Mouse (Mus musculus) limb, embryonic 15.5 days (tissue): ENCODE measurements around the gene Bcl6. TPM values are rescaled to one million over a fixed set of nuclear protein-coding genes. Genes with fewer than 3 reads are reported as not detected.

Experiments
- ATAC-seq: fragments of 200-750 bp; cut with Nextera tagmentation; 2 replicates; pipeline ENCODE4 v1.8.0; 2017; ENCODE audit warnings: low read depth, moderate TSS enrichment; ENCODE audit not compliant: insufficient number of reproducible peaks, low FRiP score, low TSS enrichment
- H3K27ac ChIP-seq: fragments of 300-500 bp; sonication (generic); 2 replicates; pipeline ENCODE4 v1.5.1; 2015; ENCODE audit warnings: moderate library complexity, mild to moderate bottlenecking, inconsistent platforms
- H3K27me3 ChIP-seq: fragments of 300-500 bp; sonication (generic); 2 replicates; pipeline ENCODE4 v1.6.1; 2015; ENCODE audit warnings: inconsistent platforms
- H3K36me3 ChIP-seq: fragments of 300-500 bp; sonication (generic); 2 replicates; pipeline ENCODE4 v1.6.1; 2015; ENCODE audit warnings: inconsistent platforms
- H3K4me1 ChIP-seq: fragments of 300-500 bp; sonication (generic); 2 replicates; pipeline ENCODE4 v1.6.1; 2015; ENCODE audit warnings: inconsistent platforms
- H3K4me2 ChIP-seq: fragments of 300-500 bp; sonication (generic); 2 replicates; pipeline ENCODE4 v1.6.1; 2015; ENCODE audit warnings: mild to moderate bottlenecking, inconsistent platforms
- H3K4me3 ChIP-seq: fragments of 300-500 bp; sonication (generic); 2 replicates; pipeline ENCODE4 v1.5.1; 2015; ENCODE audit warnings: mild to moderate bottlenecking, inconsistent platforms
- H3K9ac ChIP-seq: fragments of 300-500 bp; sonication (generic); 2 replicates; pipeline ENCODE4 v1.6.1; 2015; ENCODE audit warnings: inconsistent platforms
- H3K9me3 ChIP-seq: fragments of 300-500 bp; sonication (generic); 2 replicates; pipeline ENCODE4 v1.6.1; 2016; ENCODE audit warnings: inconsistent platforms
- WGBS: fragments of 180-500 bp; shearing (Covaris S2); methylation state at CpG from one replicate; pipeline ENCODE4 v1.1.7; 2015; 5-methylcytosine and 5-hydroxymethylcytosine counted together
- polyA plus RNA-seq: library from polyadenylated mRNA; unstranded; fragments of >200 nt; fragmentation: Nextera tagmentation; extraction: Ambion mirVana; gene quantifications from 2 replicates; pipeline ENCODE4 v1.2.1, GENCODE M21; 2015

The Bcl6 gene
- polyA plus RNA-seq, 1 experiment from 2014 or later = 4.2 TPM

DNA sequence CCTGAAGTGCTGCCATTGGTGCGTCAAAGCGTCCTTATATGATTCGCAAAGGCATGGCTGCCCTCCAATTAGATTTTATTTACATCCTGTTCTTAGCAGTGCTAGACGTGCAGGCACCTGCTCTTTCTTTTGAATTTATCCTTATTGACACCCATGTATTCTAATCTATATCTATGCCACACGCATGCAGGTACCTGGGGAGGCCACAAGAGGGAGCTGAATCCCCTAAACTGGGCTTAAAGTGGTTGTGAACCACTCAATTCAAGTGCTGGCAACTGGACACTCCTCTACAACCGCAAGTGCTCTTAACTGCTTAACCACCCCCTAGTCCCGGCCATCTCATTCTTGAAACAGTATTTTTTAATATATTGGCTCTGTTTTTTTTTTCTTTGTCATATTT, 21.4 kb downstream of the Bcl6 start:
- WGBS = 83% methylated on average over 7 of the region's 7 CpGs

DNA sequence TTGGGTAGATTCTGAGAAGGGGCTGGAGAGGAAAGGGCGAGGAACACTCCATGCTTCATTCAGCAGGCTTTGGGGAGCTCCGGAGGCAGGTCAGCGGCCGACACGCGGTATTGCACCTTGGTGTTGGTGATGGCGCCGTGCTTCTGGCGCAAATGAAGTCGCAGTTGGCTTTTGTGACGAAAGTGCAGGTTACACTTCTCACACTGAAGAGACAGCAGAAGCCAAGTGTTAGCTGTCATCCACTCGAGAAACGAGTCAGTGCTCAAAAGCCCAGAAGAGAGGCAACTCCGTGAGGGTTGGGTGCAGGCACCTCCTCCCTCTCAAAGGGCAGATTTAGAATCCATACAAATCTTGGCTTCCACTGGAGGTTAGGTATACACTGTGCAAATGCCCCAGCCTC, 22.6 kb downstream of the Bcl6 start:
- peaks cover 15% of the 10 kb centered on the region; the same call in 1 of the 2 replicates for H3K4me1 ChIP-seq
- H3K36me3 ChIP-seq = peaks cover 55% of the 10 kb centered on the region
- 90% methylated on average over 14 of the region's 14 CpGs for WGBS
- H3K27ac ChIP-seq = no peak overlapping the region
- no peak overlapping the region for H3K4me3 ChIP-seq
- no peaks in the 10 kb centered on the region for H3K27me3 ChIP-seq
- no peaks in the 10 kb centered on the region for H3K9me3 ChIP-seq
- no peak for ATAC-seq
- H3K9ac ChIP-seq = no peak overlapping the region
- no peak overlapping the region for H3K4me2 ChIP-seq

More for the DNA sequence above, 21.4 kb downstream of the Bcl6 start:
- Histone ChIP-seq H3K4me2 (no peak overlapping the region), H3K4me1 (peaks cover 17% of the 10 kb centered on the region; the same call in 1 of the 2 replicates), H3K9me3 (no peaks in the 10 kb centered on the region), H3K36me3 (peaks cover 61% of the 10 kb centered on the region), H3K27ac (no peak overlapping the region), H3K27me3 (no peaks in the 10 kb centered on the region), H3K4me3 (no peak overlapping the region), H3K9ac (no peak overlapping the region)
- no peak for ATAC-seq

DNA sequence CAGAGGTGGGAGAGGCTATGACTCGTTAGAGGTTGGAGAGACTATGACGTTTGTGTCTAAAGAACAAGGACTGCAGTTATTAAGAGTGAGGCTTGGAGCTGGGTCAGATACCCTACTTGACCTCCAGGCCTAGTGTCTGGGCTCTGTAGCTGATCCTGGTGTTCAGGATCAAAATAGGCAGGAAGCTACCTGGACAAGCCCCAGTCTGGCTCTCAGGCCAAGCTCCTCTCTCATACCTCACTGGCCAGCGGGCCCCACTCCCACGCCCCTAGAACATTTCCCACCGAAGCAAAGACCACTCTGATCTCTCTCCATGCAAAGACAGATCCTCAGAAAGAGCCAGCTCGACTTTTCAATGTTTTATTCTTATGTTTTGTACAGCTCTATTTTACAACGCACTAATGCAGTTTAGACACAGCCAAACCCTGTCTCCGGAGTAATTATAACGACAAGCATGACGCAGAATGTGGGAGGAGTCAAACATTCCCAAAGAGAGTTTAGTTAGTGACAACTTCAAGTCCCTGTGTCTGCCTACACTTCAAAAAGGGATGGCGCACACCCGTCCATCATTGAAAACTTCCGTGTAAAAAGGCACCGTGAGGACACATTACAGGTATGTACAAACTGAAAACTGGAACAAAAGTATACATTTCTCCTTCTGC, 23.8 kb downstream of the Bcl6 start:
- no peak for ATAC-seq
- Histone ChIP-seq H3K4me2 (no peak overlapping the region), H3K9ac (no peak overlapping the region), H3K4me3 (no peak overlapping the region), H3K27ac (no peak overlapping the region), H3K27me3 (no peaks in the 10 kb centered on the region), H3K4me1 (peaks cover 13% of the 10 kb centered on the region; the same call in 1 of the 2 replicates), H3K36me3 (peaks cover 43% of the 10 kb centered on the region), H3K9me3 (no peaks in the 10 kb centered on the region)
- WGBS = 74% methylated on average over 14 of the region's 14 CpGs

DNA sequence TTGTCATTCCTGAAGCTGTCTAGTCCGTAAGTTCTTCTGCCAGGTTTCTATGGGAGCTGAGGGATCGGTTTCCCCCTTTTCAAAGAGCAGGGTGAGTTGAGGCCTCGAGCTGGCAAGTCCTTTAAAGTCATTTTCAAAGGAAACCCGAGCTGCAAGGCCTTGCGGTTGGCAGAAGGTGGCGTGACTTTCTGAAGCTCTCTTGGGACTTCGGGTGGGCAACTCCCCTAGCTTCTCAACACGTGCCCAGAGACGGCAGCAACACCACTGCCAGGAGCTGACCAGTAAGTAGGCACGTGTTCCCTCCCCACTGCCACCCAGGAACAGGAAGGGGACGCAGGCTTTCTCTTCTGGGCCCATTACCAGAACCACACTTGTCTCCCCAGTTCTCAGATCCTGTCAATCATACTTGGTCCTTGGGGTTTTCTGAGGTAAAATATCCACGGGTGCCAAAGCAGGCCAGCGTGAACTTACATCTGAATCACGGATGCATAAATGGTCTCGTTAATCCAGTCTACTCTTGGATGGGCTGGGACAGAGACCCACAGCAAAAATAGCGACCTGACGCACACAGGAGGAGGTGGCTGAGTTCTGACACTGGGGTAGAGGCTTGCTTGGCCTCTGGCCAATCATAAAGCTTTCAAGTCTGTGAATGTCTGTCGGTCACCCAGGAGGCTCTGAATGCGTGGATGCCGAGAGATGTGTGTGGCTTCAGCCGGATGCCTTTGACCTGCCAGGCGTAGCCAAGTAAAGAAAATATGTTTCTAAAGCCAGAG, 24.6 kb downstream of the Bcl6 start:
- H3K27ac ChIP-seq = no peak overlapping the region
- peaks cover 36% of the 10 kb centered on the region for H3K36me3 ChIP-seq
- no peaks in the 10 kb centered on the region for H3K27me3 ChIP-seq
- H3K9me3 ChIP-seq = no peaks in the 10 kb centered on the region
- ATAC-seq = no peak
- no peak overlapping the region for H3K4me3 ChIP-seq
- H3K9ac ChIP-seq = no peak overlapping the region
- H3K4me1 ChIP-seq = peaks cover 10% of the 10 kb centered on the region; the same call in 1 of the 2 replicates
- WGBS = 53% methylated on average over 22 of the region's 22 CpGs
- H3K4me2 ChIP-seq = no peak overlapping the region

DNA sequence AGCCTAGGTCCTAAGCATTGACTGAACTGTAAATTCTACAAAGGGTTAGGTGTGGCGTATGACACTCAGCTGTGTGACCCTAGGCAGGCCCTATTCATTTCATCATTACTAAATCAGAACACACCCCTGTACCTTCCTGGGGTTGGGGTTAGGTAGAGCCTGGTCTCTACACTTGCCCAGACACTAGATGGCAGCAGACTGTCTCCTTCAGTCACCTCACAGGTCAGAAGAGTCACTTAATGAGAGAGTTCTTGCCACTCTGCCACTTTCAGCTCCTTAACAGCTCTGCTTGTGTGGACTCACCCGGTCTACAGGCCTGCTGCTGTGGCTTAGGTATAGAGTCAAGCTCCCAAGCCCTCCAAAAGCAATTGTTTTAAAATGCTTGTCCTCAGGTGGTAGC, 26.3 kb downstream of the Bcl6 start:
- 79% methylated on average over 2 of the region's 2 CpGs for WGBS
- Histone ChIP-seq H3K4me1 (peaks cover 10% of the 10 kb centered on the region; the same call in 1 of the 2 replicates), H3K9me3 (no peaks in the 10 kb centered on the region), H3K9ac (no peak overlapping the region), H3K27me3 (no peaks in the 10 kb centered on the region), H3K4me2 (no peak overlapping the region), H3K4me3 (no peak overlapping the region), H3K27ac (no peak overlapping the region), H3K36me3 (peaks cover 19% of the 10 kb centered on the region)
- ATAC-seq = no peak

DNA sequence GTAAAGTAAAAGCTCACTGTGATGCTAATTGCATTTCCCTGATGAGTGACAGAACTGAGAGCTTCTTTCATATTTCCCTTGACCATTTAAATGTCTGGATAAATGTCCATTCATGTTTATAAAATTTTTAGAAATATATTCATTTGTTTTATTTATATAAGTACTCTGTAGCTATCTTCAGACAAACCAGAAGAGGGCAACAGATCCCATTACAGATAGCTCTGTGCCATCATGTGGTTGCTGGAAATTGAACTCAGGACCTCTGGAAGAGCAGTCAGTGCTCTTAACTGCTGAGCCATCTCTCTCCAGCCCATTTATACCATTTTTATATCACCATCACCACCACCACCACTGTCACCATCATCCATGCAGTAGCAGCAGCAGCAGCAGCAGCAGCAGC, 29.7 kb downstream of the Bcl6 start:
- H3K9me3 ChIP-seq = no peaks in the 10 kb centered on the region
- no peak overlapping the region for H3K9ac ChIP-seq
- H3K36me3 ChIP-seq = no peaks in the 10 kb centered on the region
- no peaks in the 10 kb centered on the region for H3K27me3 ChIP-seq
- H3K4me3 ChIP-seq = no peak overlapping the region
- no peak overlapping the region for H3K4me2 ChIP-seq
- H3K27ac ChIP-seq = no peak overlapping the region
- peaks cover 4% of the 10 kb centered on the region; the same call in 1 of the 2 replicates for H3K4me1 ChIP-seq
- ATAC-seq = no peak

DNA sequence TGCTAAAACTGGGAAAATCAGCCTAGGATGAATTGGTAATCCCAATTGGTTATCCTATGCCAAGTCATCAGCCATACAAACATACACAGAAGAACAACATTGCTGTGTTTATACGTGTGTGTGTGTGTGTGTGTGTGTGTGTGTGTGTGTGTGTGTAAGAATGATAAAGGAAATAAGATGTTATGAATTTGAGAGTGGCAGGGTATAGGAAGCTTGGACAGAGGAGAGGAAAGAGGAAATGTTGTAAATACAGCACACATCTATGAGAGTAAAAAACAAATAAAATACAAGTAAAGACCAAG, 34.7 kb downstream of the Bcl6 start:
- Histone ChIP-seq H3K27me3 (no peaks in the 10 kb centered on the region), H3K27ac (no peak overlapping the region), H3K9me3 (no peaks in the 10 kb centered on the region), H3K36me3 (no peaks in the 10 kb centered on the region), H3K4me1 (peaks cover 5% of the 10 kb centered on the region; the same call in 1 of the 2 replicates), H3K4me3 (no peak overlapping the region), H3K9ac (no peak overlapping the region), H3K4me2 (no peak overlapping the region)
- no peak for ATAC-seq
- 3% methylated on average over 1 of the region's 1 CpGs for WGBS

DNA sequence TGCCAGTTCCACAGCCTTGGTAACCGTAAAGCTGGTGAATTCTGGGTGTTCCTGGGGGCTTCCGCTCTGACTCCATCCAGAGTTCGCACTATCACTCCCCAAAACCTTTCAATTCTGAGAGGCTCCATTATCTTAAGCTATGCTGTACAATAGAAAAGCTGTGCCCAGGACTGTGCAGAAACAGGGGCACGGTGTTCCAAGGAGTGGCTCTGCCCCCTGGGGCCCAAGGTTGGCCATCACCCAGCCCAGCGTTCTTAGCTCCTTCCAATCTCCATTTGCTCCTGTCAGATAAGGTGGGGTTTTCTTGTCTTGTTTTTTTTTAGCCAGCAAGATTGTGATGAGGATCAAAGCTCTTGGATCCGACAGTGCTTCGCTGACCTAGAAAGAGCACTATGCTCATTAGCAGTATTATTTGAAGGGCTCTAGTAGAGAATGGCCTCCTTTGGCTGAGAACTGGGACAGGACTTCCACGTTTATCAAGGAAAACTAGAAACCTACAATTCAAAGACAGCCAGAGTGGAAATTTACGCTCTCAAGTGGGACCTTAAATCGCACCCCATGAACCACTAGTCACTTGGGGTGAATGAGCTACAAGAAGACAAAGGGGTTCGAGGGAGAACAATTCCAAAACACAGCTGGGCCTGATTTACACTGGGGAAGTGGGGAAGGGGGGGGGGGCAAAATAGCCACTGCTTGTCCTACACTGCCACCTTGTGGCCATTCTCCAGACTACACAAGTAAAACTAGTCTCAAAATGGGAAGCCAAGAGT, 35.3 kb downstream of the Bcl6 start:
- no peak overlapping the region for H3K4me3 ChIP-seq
- no peak overlapping the region for H3K4me2 ChIP-seq
- H3K27me3 ChIP-seq = no peaks in the 10 kb centered on the region
- peaks cover 5% of the 10 kb centered on the region; the same call in 1 of the 2 replicates for H3K4me1 ChIP-seq
- no peak for ATAC-seq
- H3K9me3 ChIP-seq = no peaks in the 10 kb centered on the region
- no peaks in the 10 kb centered on the region for H3K36me3 ChIP-seq
- H3K9ac ChIP-seq = no peak overlapping the region
- no peak overlapping the region for H3K27ac ChIP-seq
- 45% methylated on average over 11 of the region's 11 CpGs for WGBS

DNA sequence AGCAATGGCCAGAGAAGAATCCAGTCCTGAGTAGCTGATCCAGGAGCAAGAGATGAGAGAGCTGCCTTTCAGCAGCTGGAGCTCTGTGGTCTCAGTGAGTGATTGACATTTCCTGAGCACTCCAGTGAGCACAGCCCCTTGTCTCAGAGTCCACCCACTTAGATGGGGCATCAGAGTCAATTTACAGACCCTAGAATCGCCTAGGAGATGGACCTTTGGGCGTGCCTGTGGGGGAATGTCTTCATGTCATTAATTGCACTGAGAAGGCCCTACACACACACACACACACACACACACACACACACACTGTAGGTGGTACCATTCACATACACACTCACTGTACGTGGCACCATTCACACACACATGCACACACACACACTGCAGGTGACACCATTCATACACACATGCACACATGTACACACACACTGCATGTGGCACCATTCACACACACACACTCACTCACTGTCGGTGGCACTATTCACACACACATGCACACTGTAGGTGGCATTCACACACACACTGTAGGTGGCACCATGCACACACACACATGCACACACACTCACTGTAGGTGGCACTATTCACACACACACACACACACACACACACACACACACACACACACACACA, 36.4 kb downstream of the Bcl6 start:
- ATAC-seq = no peak
- Histone ChIP-seq H3K4me1 (peaks cover 5% of the 10 kb centered on the region; the same call in 1 of the 2 replicates), H3K9ac (no peak overlapping the region), H3K9me3 (no peaks in the 10 kb centered on the region), H3K36me3 (no peaks in the 10 kb centered on the region), H3K4me2 (no peak overlapping the region), H3K27ac (no peak overlapping the region), H3K27me3 (no peaks in the 10 kb centered on the region), H3K4me3 (no peak overlapping the region)
- WGBS = 68% methylated on average over 4 of the region's 4 CpGs

DNA sequence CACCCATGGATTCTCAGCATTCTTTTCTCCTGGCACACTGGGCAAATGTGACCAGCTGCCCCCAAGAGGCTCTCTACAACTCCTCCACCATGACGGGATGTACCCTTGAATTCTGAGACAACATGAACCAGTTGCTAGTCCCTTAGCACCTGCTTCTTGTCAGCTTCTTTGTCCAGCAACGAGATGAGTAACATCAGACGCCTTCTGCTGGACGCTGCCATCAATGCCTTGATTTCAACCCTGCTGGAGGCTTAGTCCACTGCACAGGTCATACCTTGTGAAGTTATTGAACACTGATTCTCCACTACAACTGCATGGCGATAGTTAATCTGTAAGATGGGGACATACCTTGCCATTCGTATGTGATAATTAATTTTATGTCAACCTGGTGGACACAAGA, 41.0 kb downstream of the Bcl6 start:
- no peaks in the 10 kb centered on the region for H3K9me3 ChIP-seq
- H3K27ac ChIP-seq = no peak overlapping the region
- no peaks in the 10 kb centered on the region for H3K36me3 ChIP-seq
- no peaks in the 10 kb centered on the region for H3K4me1 ChIP-seq
- no peak for ATAC-seq
- H3K9ac ChIP-seq = no peak overlapping the region
- WGBS = 91% methylated on average over 6 of the region's 6 CpGs
- no peak overlapping the region for H3K4me3 ChIP-seq
- H3K27me3 ChIP-seq = no peaks in the 10 kb centered on the region
- H3K4me2 ChIP-seq = no peak overlapping the region

DNA sequence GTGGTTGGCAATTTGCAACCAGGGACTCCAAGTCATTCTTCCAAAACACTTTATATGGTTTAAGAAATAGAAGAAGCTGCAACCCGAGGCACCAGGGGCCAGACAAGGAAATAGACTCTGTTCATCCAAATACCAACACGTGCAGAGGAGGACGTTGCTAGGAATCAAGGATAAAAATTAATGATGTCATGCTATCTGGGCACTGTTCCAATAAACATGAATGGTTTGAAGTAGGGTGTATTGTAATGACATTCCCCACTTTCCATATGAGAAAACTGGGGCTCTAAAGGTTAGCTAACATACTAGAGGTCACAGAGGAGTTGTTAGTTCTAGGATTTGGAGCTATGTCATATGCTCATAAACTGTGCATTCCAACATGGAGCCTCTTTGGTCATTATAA, 43.9 kb downstream of the Bcl6 start:
- no peak overlapping the region for H3K4me2 ChIP-seq
- no peaks in the 10 kb centered on the region for H3K9me3 ChIP-seq
- H3K9ac ChIP-seq = no peak overlapping the region
- H3K27ac ChIP-seq = no peak overlapping the region
- H3K4me3 ChIP-seq = no peak overlapping the region
- WGBS = 28% methylated on average over 3 of the region's 3 CpGs
- no peaks in the 10 kb centered on the region for H3K36me3 ChIP-seq
- no peaks in the 10 kb centered on the region for H3K4me1 ChIP-seq
- no peak for ATAC-seq
- H3K27me3 ChIP-seq = no peaks in the 10 kb centered on the region

DNA sequence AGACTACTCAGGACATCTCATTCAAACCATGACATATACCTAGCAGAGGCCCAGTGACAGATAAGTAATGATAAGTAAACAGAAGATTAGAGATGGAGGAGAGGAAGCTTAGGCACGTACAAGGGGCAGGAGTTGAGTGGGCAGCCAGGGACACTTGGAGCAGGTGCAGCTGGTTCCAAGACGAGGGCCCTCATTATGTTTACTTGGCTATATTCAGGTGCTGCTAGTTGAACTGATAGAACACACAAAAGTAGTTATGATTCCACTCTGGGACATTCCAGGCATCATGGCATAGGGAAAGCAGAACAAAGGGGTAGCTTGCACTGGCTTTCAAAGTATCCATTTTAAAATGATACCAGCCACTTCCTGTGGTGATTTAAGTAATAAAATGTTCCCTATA, 54.3 kb downstream of the Bcl6 start:
- ATAC-seq = no peak
- Histone ChIP-seq H3K4me1 (no peaks in the 10 kb centered on the region), H3K27me3 (no peaks in the 10 kb centered on the region), H3K9ac (no peak overlapping the region), H3K36me3 (no peaks in the 10 kb centered on the region), H3K4me3 (no peak overlapping the region), H3K4me2 (no peak overlapping the region), H3K27ac (no peak overlapping the region), H3K9me3 (no peaks in the 10 kb centered on the region)
- whole genome bisulfite sequencing = 69% methylated on average over 2 of the region's 2 CpGs
